Mouse (Mus musculus): ENCODE data around the gene Zfp967. TPM values are rescaled to one million over a fixed set of nuclear protein-coding genes. Genes with fewer than 3 reads are reported as not detected.
"Not testable (repeated sequence)": the region's sequence is repeated elsewhere in the genome, so short reads cannot be mapped to it uniquely, and the experiment has no call there.

The Zfp967 gene
- not detected in 2 replicates for polyA plus RNA-seq (2015; fragmentation: Nextera tagmentation; extraction: Ambion mirVana)

DNA sequence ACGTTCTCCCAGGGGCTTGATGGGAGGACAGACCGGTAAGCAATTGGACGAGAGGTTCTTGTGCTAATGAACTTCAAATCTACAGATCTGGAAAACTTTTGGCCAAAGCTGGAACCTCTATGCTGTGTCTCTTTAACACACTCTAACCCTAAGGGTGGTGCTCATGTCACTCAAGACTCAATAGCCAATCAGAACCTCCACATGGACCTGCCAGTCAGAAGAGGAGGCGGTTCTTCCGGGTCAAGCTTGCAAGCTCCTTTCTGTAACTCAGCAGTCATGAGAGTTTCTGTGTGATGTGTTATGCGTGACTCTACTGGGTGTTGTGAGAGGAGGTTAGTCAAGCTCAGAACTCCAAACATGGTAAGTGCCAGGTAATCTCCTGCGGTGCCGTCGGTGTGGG is at the start of gene Zfp967:
Gene Zfp967 (plus strand): TSS at position 301 of the 400 bp plus-strand sequence.
- not testable (repeated sequence) for H3K9ac ChIP-seq (ENCODE audit: low read length); H3K27ac ChIP-seq (replicated peaks); DNase-seq (ENCODE audit: low spot score); H3K4me3 ChIP-seq (ENCODE audit: low read depth, low read length); H3K4me1 ChIP-seq (replicated peaks; ENCODE audit: control insufficient read depth, insufficient read depth); H3K9me3 ChIP-seq (ENCODE audit: control insufficient read depth, low read length); H3K36me3 ChIP-seq (ENCODE audit: control insufficient read depth, insufficient read depth, low read length); H3K27me3 ChIP-seq (ENCODE audit: control insufficient read depth, insufficient read depth, low read length); ATAC-seq (ENCODE audit: low FRiP score, low TSS enrichment); H3K4me2 ChIP-seq (replicated peaks; ENCODE audit: low read depth)
- WGBS, result no CpG with 5 or more reads among the region's 9 CpGs

DNA sequence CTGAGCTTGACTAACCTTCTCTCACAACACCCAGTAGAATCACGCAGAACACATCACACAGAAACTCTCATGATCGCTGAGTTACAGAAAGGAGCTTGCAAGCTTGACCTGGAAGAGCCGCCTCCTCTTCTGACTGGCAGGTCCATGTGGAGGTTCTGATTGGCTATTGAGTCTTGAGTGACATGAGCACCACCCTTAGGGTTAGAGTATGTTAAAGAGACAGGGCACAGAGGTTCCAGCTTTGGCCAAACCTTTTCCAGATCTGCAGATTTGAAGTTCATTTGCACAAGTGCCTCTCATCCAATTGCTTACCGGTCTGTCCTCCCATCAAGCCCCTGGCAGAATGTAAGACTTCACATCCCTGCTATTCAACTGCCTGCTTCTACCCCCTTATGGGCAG is 34.2 kb upstream of the Zfp967 start, which contains the start of gene Gm14434:
Gene Gm14434 (minus strand): TSS at position 101 of the 400 bp plus-strand sequence.
- H3K36me3 ChIP-seq (ENCODE audit: control insufficient read depth, insufficient read depth, low read length); H3K9me3 ChIP-seq (ENCODE audit: control insufficient read depth, low read length); H3K4me2 ChIP-seq (replicated peaks; ENCODE audit: low read depth); DNase-seq (ENCODE audit: low spot score); H3K27me3 ChIP-seq (ENCODE audit: control insufficient read depth, insufficient read depth, low read length); H3K4me1 ChIP-seq (replicated peaks; ENCODE audit: control insufficient read depth, insufficient read depth); H3K27ac ChIP-seq (replicated peaks); H3K9ac ChIP-seq (ENCODE audit: low read length); ATAC-seq (ENCODE audit: low FRiP score, low TSS enrichment); H3K4me3 ChIP-seq (ENCODE audit: low read depth, low read length): not testable (repeated sequence)
- no CpG with 5 or more reads among the region's 4 CpGs for WGBS

Other genes starting within 250 kb of the Zfp967 start
- not detected in 2 replicates for gene Gm11009, start 201.6 kb upstream of the Zfp967 start, polyA plus RNA-seq (2015; fragmentation: Nextera tagmentation; extraction: Ambion mirVana)
- 10.2 and 12.6 TPM in 2 replicates for gene Gm14435, start 97.5 kb upstream of the Zfp967 start, polyA plus RNA-seq (2015; fragmentation: Nextera tagmentation; extraction: Ambion mirVana)
- 15.4 and 16.3 TPM in 2 replicates for gene Gm14434, start 34.3 kb upstream of the Zfp967 start, polyA plus RNA-seq (2015; fragmentation: Nextera tagmentation; extraction: Ambion mirVana)
- 6.4 and 8.2 TPM in 2 replicates for gene Gm14308, start 115.3 kb downstream of the Zfp967 start, polyA plus RNA-seq (2015; fragmentation: Nextera tagmentation; extraction: Ambion mirVana)
- gene Zfp973, start 149.5 kb downstream of the Zfp967 start, polyA plus RNA-seq (2015; fragmentation: Nextera tagmentation; extraction: Ambion mirVana), result 5.9 and 6.0 TPM in 2 replicates
- 19.3 and 21.4 TPM in 2 replicates for gene Gm14305, start 187.3 kb downstream of the Zfp967 start, polyA plus RNA-seq (2015; fragmentation: Nextera tagmentation; extraction: Ambion mirVana)